Mouse (Mus musculus): ENCODE measurements around the gene Ddx56.

- TF ChIP-seq CTCF (IDR thresholded peaks at IDR 0.05; ENCODE audit: extremely low read depth, insufficient read depth, insufficient read length, insufficient replicate concordance), result peak; percentile 86; the same call in 1 of the 2 replicates
- TF ChIP-seq POLR2A (IDR thresholded peaks at IDR 0.05; ENCODE audit: low read depth, low read length), result no peak
Observed at GRCm38 (mm10) chr11:6261434-6262082, 6.0 kb downstream of the Ddx56 start.
